Mouse (Mus musculus) heart, postnatal 10 days (tissue): ENCODE results near the gene Dtx1. TPM values are rescaled to one million over a fixed set of nuclear protein-coding genes. Genes with fewer than 3 reads are reported as not detected.

ENCODE experiments used
- DNase-seq, 2 experiments: peaks; one replicate each; pipeline ENCODE4 v3.0.0; 2021
- intact Hi-C: fragments of 180-260 bp; cut with DNase I; formaldehyde crosslinking; loops from one replicate; pipeline ENCODE4 v1.15.1; 2025
- total RNA-seq, 2 experiments: library from RNA; stranded (reverse); gene quantifications; 2 replicates each; pipeline ENCODE4 v1.2.3; 2021

The Dtx1 gene
- 1 to 10 TPM in 1 of 2 experiments, under 1 TPM in 1; 0.99 to 1.5 TPM for total RNA-seq

DNA sequence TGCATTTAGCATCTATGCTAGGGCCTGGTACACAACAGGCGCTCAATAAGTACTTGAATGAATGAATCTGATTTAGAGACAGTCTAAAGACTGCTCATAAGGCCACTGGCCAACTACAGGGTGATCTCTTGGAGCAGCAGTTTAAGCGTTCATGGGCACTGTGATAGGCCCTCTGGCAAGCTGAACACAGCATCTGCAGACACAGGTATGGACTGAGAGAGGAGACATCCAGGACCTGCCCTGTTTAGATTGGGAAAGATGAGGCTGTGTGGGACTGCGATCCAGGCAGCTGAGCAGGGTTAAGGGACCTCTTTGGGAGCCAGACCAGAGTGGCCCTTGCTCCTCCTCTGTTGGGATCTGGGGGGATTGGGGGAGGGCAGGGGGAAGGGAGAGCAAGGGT, at the start of gene Dtx1:
TSS of gene Dtx1 (minus strand) at position 101 of the 400 bp plus-strand sequence.
- DNase-seq = no peak
- intact Hi-C loops = no loop called here

- no peak for DNase-seq
- intact Hi-C loops = no loop called here
Measured at GRCm38 (mm10) chr5:120754215-120754614, 42.5 kb upstream of the Dtx1 start.

DNA sequence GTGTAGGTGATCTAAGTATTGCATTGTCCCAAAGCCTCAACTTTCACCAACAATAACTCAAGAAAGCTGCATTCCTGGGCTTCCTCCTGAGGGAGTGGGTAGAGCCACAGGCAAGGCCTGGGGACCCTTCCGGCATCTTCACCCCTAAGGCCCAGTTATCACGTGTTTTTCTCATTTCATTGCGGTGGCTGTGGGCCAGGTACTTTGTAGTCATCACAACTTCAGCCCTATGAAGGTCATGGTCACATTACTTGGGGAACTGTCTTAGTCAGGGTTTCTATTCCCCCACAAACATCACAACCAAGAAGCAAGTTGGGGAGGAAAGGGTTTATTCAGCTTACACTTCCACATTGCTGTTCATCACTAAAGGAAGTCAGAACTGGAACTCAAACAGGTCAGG, 41.1 kb upstream of the Dtx1 start:
- intact Hi-C loops = no loop called here
- no peak for DNase-seq

GRCm38 (mm10) chr5:120751206-120751605, 39.5 kb upstream of the Dtx1 start:
- intact Hi-C loops = no loop called here
- DNase-seq = no peak

DNA sequence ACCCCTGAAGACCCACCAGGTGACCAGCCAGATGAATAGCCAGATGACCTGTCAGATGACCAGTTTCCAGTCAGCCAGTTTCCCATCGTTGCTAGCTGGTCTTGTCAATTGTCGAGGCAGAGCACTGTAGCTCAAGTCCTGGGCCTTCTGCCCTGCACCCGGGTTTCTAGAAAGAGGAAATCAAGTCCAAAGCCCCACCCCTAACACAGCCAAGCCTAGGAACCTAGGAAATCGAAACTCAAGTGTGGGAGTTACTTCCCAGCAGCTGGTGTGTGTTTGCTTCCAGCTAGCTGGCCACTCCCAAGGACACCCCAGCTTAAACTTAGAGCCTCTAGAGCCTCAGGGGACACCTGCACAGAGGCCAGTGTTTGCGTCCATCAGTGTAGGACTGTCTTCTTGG, 38.0 kb upstream of the Dtx1 start, which contains the start of gene Oas2:
TSS of gene Oas2 (minus strand) at position 166 of the 400 bp plus-strand sequence.
- DNase-seq = no peak
- intact Hi-C loops = no loop called here

- intact Hi-C loops = loop anchor here (1.0 kb wide), 2 partner anchors 67 to 126 kb away; no protein-coding TSS in a partner anchor
- peak; percentile 57 to 77 for DNase-seq
Measured at GRCm38 (mm10) chr5:120746451-120746850, 34.7 kb upstream of the Dtx1 start.

- DNase-seq = peak; percentile 19 to 51
- intact Hi-C loops = no loop called here
Measured at GRCm38 (mm10) chr5:120742125-120742524, 30.4 kb upstream of the Dtx1 start.

GRCm38 (mm10) chr5:120734380-120734990, 22.8 kb upstream of the Dtx1 start:
- intact Hi-C loops = no loop called here
- DNase-seq = no peak

GRCm38 (mm10) chr5:120733696-120734095, 22.0 kb upstream of the Dtx1 start:
- intact Hi-C loops = no loop called here
- DNase-seq = no peak

GRCm38 (mm10) chr5:120732740-120733139, 21.0 kb upstream of the Dtx1 start:
- intact Hi-C loops = no loop called here
- DNase-seq = no peak

- intact Hi-C loops = no loop called here
- DNase-seq = no peak
Measured at GRCm38 (mm10) chr5:120729319-120729718, 17.6 kb upstream of the Dtx1 start.

GRCm38 (mm10) chr5:120725811-120726455, 14.2 kb upstream of the Dtx1 start:
- no peak for DNase-seq
- intact Hi-C loops = no loop called here

GRCm38 (mm10) chr5:120721005-120721404, 9.3 kb upstream of the Dtx1 start:
- intact Hi-C loops = no loop called here
- DNase-seq = no peak

DNA sequence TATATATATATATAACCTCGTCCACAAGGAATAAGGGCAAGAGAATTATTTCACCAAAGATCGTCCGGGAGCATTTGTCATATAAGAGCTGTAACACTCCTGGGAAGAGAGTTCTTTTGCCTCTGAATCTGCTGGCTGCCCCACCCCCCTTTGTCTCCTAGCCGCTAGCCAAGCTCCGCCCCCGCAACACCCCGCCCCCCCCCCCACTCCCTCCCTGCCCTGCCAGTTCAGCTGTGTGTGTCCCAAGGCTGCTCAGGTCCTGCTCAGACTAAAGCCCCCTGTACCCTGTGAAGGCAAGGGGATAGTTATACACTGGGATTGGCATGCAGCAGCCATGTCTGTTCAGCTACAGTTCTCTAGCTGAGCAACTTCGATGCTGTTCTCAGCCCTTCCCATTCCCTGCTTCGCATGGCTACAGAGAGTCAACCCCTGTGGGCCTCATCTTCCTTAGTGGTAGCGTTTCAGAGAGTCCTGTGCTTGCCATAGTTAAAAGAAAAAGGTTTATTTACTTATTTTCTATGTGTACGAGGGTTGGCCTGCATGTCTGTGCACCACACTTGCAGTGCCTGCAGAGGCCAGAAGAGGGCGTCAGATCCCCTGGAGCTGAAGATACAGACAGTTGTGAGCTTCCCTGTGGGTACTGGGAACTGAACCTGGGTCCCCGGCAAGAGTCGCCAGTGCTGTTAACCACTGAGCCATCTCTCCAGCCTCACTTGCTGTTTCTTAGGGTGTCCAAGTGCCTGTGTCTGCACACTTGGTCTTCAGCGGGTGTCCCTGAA, 7.1 kb upstream of the Dtx1 start:
- intact Hi-C loops = no loop called here
- DNase-seq = no peak

- intact Hi-C loops = no loop called here
- no peak for DNase-seq
Measured at GRCm38 (mm10) chr5:120717136-120717535, 5.4 kb upstream of the Dtx1 start.

GRCm38 (mm10) chr5:120714314-120714713, 2.6 kb upstream of the Dtx1 start:
- peak; percentile 50 to 80 for DNase-seq
- intact Hi-C loops = loop anchor here (1.0 to 2.0 kb wide), 2 partner anchors 35 to 94 kb away; no protein-coding TSS in a partner anchor

DNA sequence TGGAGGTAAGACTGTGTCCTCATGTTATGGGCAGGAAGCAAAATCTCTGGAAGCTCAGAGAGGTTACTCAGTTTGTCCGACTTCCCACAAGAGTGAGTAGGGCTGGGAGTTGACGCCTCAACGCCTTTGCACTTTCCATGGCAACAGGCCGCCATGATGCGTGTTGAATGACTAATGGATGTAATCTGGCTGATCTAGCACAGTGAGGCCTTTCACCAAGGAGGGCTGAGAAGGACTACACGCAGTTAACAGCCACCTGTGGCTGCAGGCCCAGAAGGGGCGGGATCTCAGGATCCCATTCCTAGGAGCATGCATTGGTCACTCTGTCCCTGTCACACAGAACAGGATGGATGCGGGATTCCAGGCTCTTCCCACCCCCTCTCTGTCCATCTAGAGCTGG, 994 bp upstream of the Dtx1 start:
- DNase-seq = no peak
- intact Hi-C loops = no loop called here

DNA sequence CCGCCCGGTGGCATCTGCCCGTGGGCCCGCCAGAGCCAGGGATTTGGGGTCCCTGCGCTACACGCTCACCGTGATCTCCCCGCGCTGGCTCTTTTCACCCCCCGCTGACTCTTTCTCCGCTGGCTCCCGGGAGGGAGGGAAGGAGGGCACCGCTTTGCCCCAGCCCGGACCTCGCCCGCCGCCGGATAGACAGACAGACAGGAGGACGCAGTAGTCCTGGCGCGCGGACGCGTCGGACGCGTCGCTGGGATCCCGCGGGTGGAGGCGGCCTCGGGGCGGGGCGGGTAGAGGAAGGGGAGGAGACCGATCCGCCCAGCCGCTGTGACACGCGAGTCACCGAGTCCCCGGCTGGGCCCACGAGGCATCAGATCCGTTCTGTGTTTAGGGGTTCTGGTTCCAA, 311 bp downstream of the Dtx1 start:
- DNase-seq = peak; percentile 16 to 41
- intact Hi-C loops = no loop called here

DNA sequence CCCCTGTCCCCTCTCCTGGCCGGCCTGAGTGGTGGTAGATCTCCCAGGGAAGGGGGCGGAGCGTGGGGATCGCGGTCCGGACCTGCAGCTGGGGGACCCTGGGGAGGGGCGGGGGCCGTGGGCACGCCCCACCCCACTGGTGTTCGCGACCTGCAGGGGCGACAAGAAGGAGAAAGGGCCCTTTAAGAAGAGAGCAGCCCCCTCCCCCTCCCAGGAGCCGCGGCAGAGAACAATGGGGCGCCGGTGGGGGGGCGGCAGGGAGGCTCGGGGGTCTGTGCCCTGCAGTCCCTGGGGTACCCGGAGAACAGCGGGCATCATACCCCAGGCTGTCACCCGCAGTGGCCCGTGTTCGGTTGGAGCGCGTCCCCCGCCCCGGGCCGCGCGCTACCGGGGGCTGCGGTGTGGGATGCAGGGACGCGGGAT, 890 bp downstream of the Dtx1 start:
- intact Hi-C loops = no loop called here
- no peak for DNase-seq

- intact Hi-C loops = no loop called here
- peak; percentile 18 to 38 for DNase-seq
Measured at GRCm38 (mm10) chr5:120710161-120710825, 1.4 kb downstream of the Dtx1 start.

DNA sequence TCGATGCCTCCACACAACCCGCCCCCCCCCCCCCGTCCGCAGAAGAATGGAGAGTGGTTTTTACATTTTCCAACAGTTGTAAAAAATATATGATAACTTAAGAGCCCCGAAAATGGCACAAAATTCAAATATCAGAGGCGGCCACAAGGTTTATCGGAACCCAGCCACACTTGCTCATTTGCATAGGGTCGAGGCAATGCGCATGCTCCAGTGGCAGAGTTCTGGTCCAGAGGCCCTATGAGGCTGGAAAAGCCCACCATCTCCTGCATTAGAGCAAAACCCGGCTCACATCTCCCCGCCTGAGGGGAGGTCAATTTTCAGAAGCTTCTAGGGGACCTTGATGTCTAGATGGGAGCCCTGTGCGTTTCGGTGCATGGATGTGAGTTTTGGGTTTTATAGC, 4.8 kb downstream of the Dtx1 start:
- no peak for DNase-seq
- intact Hi-C loops = no loop called here
